Mouse (Mus musculus): Measurements from ENCODE around the gene Mthfs. TPM values are rescaled to one million over a fixed set of nuclear protein-coding genes. Genes with fewer than 3 reads are reported as not detected.

Mthfs gene
- polyA plus RNA-seq (2014; fragmentation: Illumina TruSeq; extraction: RNeasy Lipid Tissue Mini Kit (QIAGEN cat#74804); ENCODE audit: low read depth, low replicate concordance), result 26.2 TPM

GRCm38 (mm10) chr9:89210353-89211064 lies at the start of gene Mthfs:
Gene Mthfs (plus strand): TSS chr9:89210676.

GRCm38 (mm10) chr9:89198969-89199416 lies 11.5 kb upstream of the Mthfs start, which contains the start of the genes Bcl2a1b and Gm29094:
Gene Bcl2a1b (plus strand): TSS chr9:89199209.
Gene Gm29094 (plus strand): TSS chr9:89199379.

Other genes with a start within 250 kb of the Mthfs start
- gene Trim43b, start 117.8 kb upstream of the Mthfs start, polyA plus RNA-seq (2014; fragmentation: Illumina TruSeq; extraction: RNeasy Lipid Tissue Mini Kit (QIAGEN cat#74804); ENCODE audit: low read depth, low replicate concordance), result not detected
- 12.4 TPM for gene Bcl2a1b, start 11.5 kb upstream of the Mthfs start, polyA plus RNA-seq (2014; fragmentation: Illumina TruSeq; extraction: RNeasy Lipid Tissue Mini Kit (QIAGEN cat#74804); ENCODE audit: low read depth, low replicate concordance)
- 3.6 TPM for gene Gm29094, start 11.3 kb upstream of the Mthfs start, polyA plus RNA-seq (2014; fragmentation: Illumina TruSeq; extraction: RNeasy Lipid Tissue Mini Kit (QIAGEN cat#74804); ENCODE audit: low read depth, low replicate concordance)